Mouse (Mus musculus): ENCODE measurements at regions not wholly inside any gene's neighbourhood (a gene's known extent, or its start where the extent isn't known, plus 50 kb on each side); places are given as distances from the start of the nearest gene placed in this dataset.

DNA sequence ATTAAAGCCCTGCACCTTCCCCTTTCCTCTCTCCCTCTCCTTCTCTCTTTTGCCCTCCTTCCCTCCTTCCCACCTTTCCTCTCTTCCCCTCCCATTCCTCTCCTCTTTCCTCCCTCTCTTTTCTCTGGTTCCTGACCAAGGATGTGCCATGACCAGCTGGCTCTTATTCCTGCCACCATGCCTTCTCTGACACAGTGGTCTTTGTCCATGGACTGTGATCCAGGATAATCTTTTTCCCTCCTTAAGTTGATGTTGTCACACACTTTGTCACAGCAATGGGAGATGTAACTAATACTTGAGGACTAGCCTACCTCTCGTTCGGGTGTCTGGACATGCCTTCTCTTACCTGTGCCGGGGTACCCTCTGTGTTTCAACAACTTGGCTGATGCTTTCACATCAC lies 86.4 kb downstream of the Anapc4 start:
- H3K36me3 ChIP-seq (ENCODE audit: control insufficient read depth, insufficient read depth, low read length) = no peaks in the 10 kb centered on the region
- TF ChIP-seq POLR2A (IDR thresholded peaks at IDR 0.05; ENCODE audit: insufficient read depth, low read depth, low read length) (no peak), EP300 (IDR thresholded peaks at IDR 0.05; ENCODE audit: insufficient read depth, low read depth, low read length) (no peak), CTCF (IDR thresholded peaks at IDR 0.05) (no peak)
- no peaks in the 10 kb centered on the region for H3K79me2 ChIP-seq (replicated peaks; ENCODE audit: control insufficient read depth, insufficient read depth, low read length)
- no peak for DNase-seq
- 90% methylated on average over 3 of the region's 3 CpGs for WGBS
- intact Hi-C loops (cut with DNase I) = no loop called here
- H3K4me1 ChIP-seq (ENCODE audit: control insufficient read depth, insufficient read depth, low read length) = no peaks in the 10 kb centered on the region
- H3K27me3 ChIP-seq (ENCODE audit: control insufficient read depth, insufficient read depth, low read length) = no peaks in the 10 kb centered on the region
- H3K4me3 ChIP-seq = no peak overlapping the region
- no peak overlapping the region for H3K27ac ChIP-seq
- no peak overlapping the region for H3K9ac ChIP-seq (ENCODE audit: low read depth, low read length)

DNA sequence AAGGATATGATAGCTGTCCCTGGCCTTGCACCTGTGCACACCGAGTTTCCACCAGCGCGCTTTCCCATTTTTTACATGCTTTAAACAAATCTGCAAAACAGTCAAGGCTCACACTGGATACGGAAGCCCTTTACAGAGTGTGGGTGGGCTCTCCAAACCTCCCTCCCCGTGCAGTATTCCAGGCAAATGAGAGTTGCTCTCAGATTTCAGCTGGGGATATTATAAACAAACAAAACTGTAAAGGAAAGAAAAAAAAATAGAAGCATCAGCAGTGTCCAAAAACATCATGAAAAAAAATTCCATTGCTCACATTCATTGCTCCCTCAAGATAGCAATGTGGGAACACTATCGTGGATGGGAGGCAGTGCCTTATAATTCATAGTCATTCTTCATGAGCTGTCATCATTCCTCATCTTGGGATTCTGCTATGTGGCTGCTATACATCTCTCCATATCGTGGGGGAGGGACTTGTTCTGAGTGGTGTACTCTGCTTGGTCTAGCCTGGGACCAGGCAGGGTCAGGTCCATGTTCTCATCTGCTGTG lies 87.0 kb downstream of the Anapc4 start:
- no peaks in the 10 kb centered on the region for H3K36me3 ChIP-seq (ENCODE audit: control insufficient read depth, insufficient read depth, low read length)
- no peak for TF ChIP-seq EP300 (IDR thresholded peaks at IDR 0.05; ENCODE audit: insufficient read depth, low read depth, low read length)
- no peak for TF ChIP-seq POLR2A (IDR thresholded peaks at IDR 0.05; ENCODE audit: insufficient read depth, low read depth, low read length)
- no peak for TF ChIP-seq CTCF (IDR thresholded peaks at IDR 0.05)
- H3K27ac ChIP-seq = no peak overlapping the region
- intact Hi-C loops (cut with DNase I) = no loop called here
- H3K9ac ChIP-seq (ENCODE audit: low read depth, low read length) = no peak overlapping the region
- no peak overlapping the region for H3K4me3 ChIP-seq
- H3K4me1 ChIP-seq (ENCODE audit: control insufficient read depth, insufficient read depth, low read length) = no peaks in the 10 kb centered on the region
- H3K79me2 ChIP-seq (replicated peaks; ENCODE audit: control insufficient read depth, insufficient read depth, low read length) = no peaks in the 10 kb centered on the region
- 70% methylated on average over 7 of the region's 7 CpGs for WGBS
- no peak for DNase-seq
- no peaks in the 10 kb centered on the region for H3K27me3 ChIP-seq (ENCODE audit: control insufficient read depth, insufficient read depth, low read length)

DNA sequence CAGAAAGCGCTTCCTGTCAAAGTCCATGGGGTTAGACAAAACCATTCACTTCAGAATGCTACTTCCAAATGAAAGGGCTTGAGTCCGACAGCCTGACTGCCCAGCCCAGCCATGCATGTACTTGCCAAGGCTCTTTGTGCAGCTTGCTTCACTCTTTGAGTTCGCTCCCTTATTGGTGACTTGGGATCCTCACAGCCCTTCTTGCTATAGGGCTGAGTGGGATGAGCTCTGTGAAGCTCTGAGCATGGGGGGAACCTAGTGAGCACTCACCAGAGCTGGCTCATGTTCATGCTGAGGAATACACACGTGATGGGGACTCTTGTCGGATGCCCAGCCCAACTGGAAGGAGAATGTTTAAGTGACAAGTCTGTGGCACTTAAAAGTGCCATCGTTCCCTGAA lies 91.2 kb downstream of the Anapc4 start:
- Histone ChIP-seq H3K79me2 (replicated peaks; ENCODE audit: control insufficient read depth, insufficient read depth, low read length) (no peaks in the 10 kb centered on the region), H3K9ac (ENCODE audit: low read depth, low read length) (no peak overlapping the region), H3K4me1 (ENCODE audit: control insufficient read depth, insufficient read depth, low read length) (no peaks in the 10 kb centered on the region), H3K36me3 (ENCODE audit: control insufficient read depth, insufficient read depth, low read length) (no peaks in the 10 kb centered on the region), H3K27me3 (ENCODE audit: control insufficient read depth, insufficient read depth, low read length) (no peaks in the 10 kb centered on the region), H3K4me3 (no peak overlapping the region), H3K27ac (no peak overlapping the region)
- WGBS = 74% methylated on average over 6 of the region's 6 CpGs
- no peak for DNase-seq
- intact Hi-C loops (cut with DNase I) = no loop called here
- TF ChIP-seq EP300 (IDR thresholded peaks at IDR 0.05; ENCODE audit: insufficient read depth, low read depth, low read length) = no peak
- TF ChIP-seq CTCF (IDR thresholded peaks at IDR 0.05) = no peak
- no peak for TF ChIP-seq POLR2A (IDR thresholded peaks at IDR 0.05; ENCODE audit: insufficient read depth, low read depth, low read length)

DNA sequence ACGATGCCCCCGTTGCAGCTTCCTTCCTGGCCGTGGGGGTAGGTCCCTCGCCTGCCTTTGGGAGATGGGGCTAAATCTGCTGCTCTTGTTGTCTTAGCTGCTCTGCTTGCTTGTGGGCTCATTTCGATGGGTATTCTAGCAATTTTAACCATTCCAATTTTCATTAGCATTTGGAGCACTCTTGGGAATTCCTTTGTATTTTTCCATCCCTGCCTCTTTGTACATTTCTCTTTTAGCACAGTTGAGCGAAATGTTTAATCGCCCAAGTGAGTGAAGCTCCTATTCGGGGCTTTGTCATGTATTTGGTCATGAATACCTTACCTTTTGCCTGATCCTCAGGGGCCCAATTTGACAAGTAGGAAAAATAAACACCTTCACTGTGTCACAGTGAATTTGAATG lies 95.9 kb downstream of the Anapc4 start:
- H3K4me3 ChIP-seq = no peak overlapping the region
- WGBS = 63% methylated on average over 8 of the region's 8 CpGs
- intact Hi-C loops (cut with DNase I) = no loop called here
- H3K36me3 ChIP-seq (ENCODE audit: control insufficient read depth, insufficient read depth, low read length) = no peaks in the 10 kb centered on the region
- no peak for TF ChIP-seq EP300 (IDR thresholded peaks at IDR 0.05; ENCODE audit: insufficient read depth, low read depth, low read length)
- no peak for TF ChIP-seq CTCF (IDR thresholded peaks at IDR 0.05)
- no peak for TF ChIP-seq POLR2A (IDR thresholded peaks at IDR 0.05; ENCODE audit: insufficient read depth, low read depth, low read length)
- no peaks in the 10 kb centered on the region for H3K79me2 ChIP-seq (replicated peaks; ENCODE audit: control insufficient read depth, insufficient read depth, low read length)
- H3K27me3 ChIP-seq (ENCODE audit: control insufficient read depth, insufficient read depth, low read length) = no peaks in the 10 kb centered on the region
- H3K9ac ChIP-seq (ENCODE audit: low read depth, low read length) = no peak overlapping the region
- H3K27ac ChIP-seq = no peak overlapping the region
- no peak for DNase-seq
- H3K4me1 ChIP-seq (ENCODE audit: control insufficient read depth, insufficient read depth, low read length) = no peaks in the 10 kb centered on the region

DNA sequence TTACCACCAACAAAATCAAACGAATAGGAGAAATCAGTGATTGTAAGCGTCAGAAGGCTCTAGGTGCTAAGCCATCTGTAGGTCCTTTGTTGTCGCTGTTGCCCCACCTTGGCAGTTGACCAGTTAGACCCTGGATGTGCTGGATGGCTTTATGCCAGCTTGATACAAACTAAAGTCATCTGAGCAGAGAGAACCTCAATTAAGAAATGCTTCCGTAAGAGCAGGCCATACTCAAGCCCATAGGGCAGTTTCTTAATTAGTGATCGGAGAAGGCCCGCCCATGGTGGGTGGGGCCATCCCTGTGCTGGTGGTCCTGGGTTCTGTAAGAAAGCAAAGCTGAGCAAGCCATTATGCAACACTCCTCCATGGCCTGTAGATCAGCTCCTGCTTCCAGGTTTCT lies 99.5 kb downstream of the Anapc4 start:
- no peak for DNase-seq
- H3K36me3 ChIP-seq (ENCODE audit: control insufficient read depth, insufficient read depth, low read length) = no peaks in the 10 kb centered on the region
- no peak overlapping the region for H3K4me3 ChIP-seq
- no peaks in the 10 kb centered on the region for H3K79me2 ChIP-seq (replicated peaks; ENCODE audit: control insufficient read depth, insufficient read depth, low read length)
- intact Hi-C loops (cut with DNase I) = no loop called here
- no peaks in the 10 kb centered on the region for H3K4me1 ChIP-seq (ENCODE audit: control insufficient read depth, insufficient read depth, low read length)
- H3K9ac ChIP-seq (ENCODE audit: low read depth, low read length) = no peak overlapping the region
- whole genome bisulfite sequencing = 74% methylated on average over 6 of the region's 6 CpGs
- no peak overlapping the region for H3K27ac ChIP-seq
- no peaks in the 10 kb centered on the region for H3K27me3 ChIP-seq (ENCODE audit: control insufficient read depth, insufficient read depth, low read length)
- TF ChIP-seq EP300 (IDR thresholded peaks at IDR 0.05; ENCODE audit: insufficient read depth, low read depth, low read length) (no peak), CTCF (IDR thresholded peaks at IDR 0.05) (no peak)

DNA sequence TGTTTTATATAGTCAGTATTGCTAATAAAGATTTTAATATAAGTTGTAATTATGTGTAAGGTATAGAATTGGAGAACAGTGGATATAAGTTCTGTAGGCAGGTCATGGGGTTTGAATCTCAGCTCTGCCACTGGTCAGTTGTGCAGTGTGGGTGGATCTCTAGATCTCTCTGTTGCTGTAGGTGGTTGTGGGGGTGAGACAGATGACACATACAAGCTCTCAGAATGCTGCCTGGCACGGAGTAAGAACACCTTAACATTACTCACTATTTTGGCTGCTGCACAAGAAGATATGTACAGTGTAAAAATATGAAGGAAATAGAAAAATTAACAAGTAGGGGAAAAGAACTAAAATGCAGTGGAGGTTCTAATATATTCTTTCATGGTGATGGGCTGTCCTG lies 100.3 kb upstream of the Slc34a2 start:
- DNase-seq = no peak
- Histone ChIP-seq H3K36me3 (ENCODE audit: control insufficient read depth, insufficient read depth, low read length) (no peaks in the 10 kb centered on the region), H3K27me3 (ENCODE audit: control insufficient read depth, insufficient read depth, low read length) (no peaks in the 10 kb centered on the region), H3K27ac (no peak overlapping the region), H3K4me1 (ENCODE audit: control insufficient read depth, insufficient read depth, low read length) (no peaks in the 10 kb centered on the region), H3K79me2 (replicated peaks; ENCODE audit: control insufficient read depth, insufficient read depth, low read length) (no peaks in the 10 kb centered on the region), H3K4me3 (no peak overlapping the region), H3K9ac (ENCODE audit: low read depth, low read length) (no peak overlapping the region)
- WGBS = 45% methylated on average over 1 of the region's 1 CpGs
- intact Hi-C loops (cut with DNase I) = no loop called here
- TF ChIP-seq CTCF (IDR thresholded peaks at IDR 0.05) = no peak
- no peak for TF ChIP-seq POLR2A (IDR thresholded peaks at IDR 0.05; ENCODE audit: insufficient read depth, low read depth, low read length)
- TF ChIP-seq EP300 (IDR thresholded peaks at IDR 0.05; ENCODE audit: insufficient read depth, low read depth, low read length) = no peak

Measured in heart, adult 2 months (tissue).